20 mouse cellular contexts compared by ENCODE assay signal in genomic region chr6:16898251-16898862, GRCm38 (mm10). TPM values are rescaled to one million over a fixed set of nuclear protein-coding genes. Genes with fewer than 3 reads are reported as not detected.
DNase-seq lines count a peak whose midpoint lies in the region; ATAC-seq and TF ChIP-seq lines count a peak whose summit lies in the region.
"Had no signal": no experiment of that assay in that cellular context is flagged by ENCODE, and none has a peak within 500 bp of the region (broad histone marks: within the 10 kb centered on the region; RNA-seq: fewer than 3 reads in every experiment).

Tfec (minus strand) TSS chr6:16898441.

- ATAC-seq in stomach, embryonic 16.5 days (ENCODE audit: insufficient read depth, low FRiP score): no peak
- ATAC-seq in stomach, postnatal 0 days (ENCODE audit: low FRiP score, low TSS enrichment): no peak
- ATAC-seq in liver, embryonic 16.5 days (ENCODE audit: low read depth): no peak
- no peak for ATAC-seq in kidney, embryonic 14.5 days (ENCODE audit: low FRiP score, low TSS enrichment)

- H3K9me3 ChIP-seq in stomach, embryonic 16.5 days (replicated peaks; ENCODE audit: control insufficient read depth, low read length): no peaks in the 10 kb centered on the region
- no peaks in the 10 kb centered on the region for H3K9me3 ChIP-seq in stomach, postnatal 0 days (ENCODE audit: control insufficient read depth, low read length)
- no peaks in the 10 kb centered on the region for H3K9me3 ChIP-seq in liver, embryonic 16.5 days (replicated peaks; ENCODE audit: control insufficient read depth, low read length)
- no peaks in the 10 kb centered on the region for H3K9me3 ChIP-seq in kidney, embryonic 14.5 days (ENCODE audit: control insufficient read depth, low read length)
- H3K9me3 ChIP-seq: embryonic facial prominence, embryonic 15.5 days; heart, embryonic 12.5 days; hindbrain, embryonic 15.5 days; stomach, embryonic 15.5 days had no signal

- 74% methylated on average over 7 of the region's 7 CpGs for WGBS in stomach, embryonic 16.5 days
- WGBS in stomach, postnatal 0 days: 71% methylated on average over 7 of the region's 7 CpGs
- 32% methylated on average over 7 of the region's 7 CpGs for WGBS in liver, embryonic 16.5 days (ENCODE audit: insufficient replicate concordance)
- WGBS in kidney, embryonic 14.5 days: 82% methylated on average over 7 of the region's 7 CpGs

- H3K9ac ChIP-seq in stomach, embryonic 16.5 days (ENCODE audit: low read length): no peak within 1 kb of the TSS
- no peak within 1 kb of the TSS for H3K9ac ChIP-seq in stomach, postnatal 0 days (ENCODE audit: low read length)
- H3K9ac ChIP-seq in liver, embryonic 16.5 days (ENCODE audit: low read depth, low read length): no peak within 1 kb of the TSS
- H3K9ac ChIP-seq in kidney, embryonic 14.5 days (ENCODE audit: low read depth, low read length): no peak within 1 kb of the TSS
- H3K9ac ChIP-seq: embryonic facial prominence, embryonic 15.5 days; heart, embryonic 12.5 days; hindbrain, embryonic 15.5 days; stomach, embryonic 15.5 days had no signal

- no peak for TF ChIP-seq EP300 in stomach, postnatal 0 days (optimal IDR thresholded peaks at IDR 0.05)

- no peaks in the 10 kb centered on the region for H3K27me3 ChIP-seq in stomach, embryonic 16.5 days (ENCODE audit: control insufficient read depth, insufficient read depth, low read length)
- H3K27me3 ChIP-seq in stomach, postnatal 0 days (ENCODE audit: control insufficient read depth, insufficient read depth, low read length): no peaks in the 10 kb centered on the region
- H3K27me3 ChIP-seq in liver, embryonic 16.5 days (ENCODE audit: control insufficient read depth, insufficient read depth, low read depth, low read length): no peaks in the 10 kb centered on the region
- no peaks in the 10 kb centered on the region for H3K27me3 ChIP-seq in kidney, embryonic 14.5 days (ENCODE audit: control insufficient read depth, insufficient read depth, low read length)
- H3K27me3 ChIP-seq: CH12.LX; embryonic facial prominence, embryonic 15.5 days; heart, embryonic 12.5 days; hindbrain, embryonic 15.5 days; stomach, embryonic 15.5 days had no signal

- no peaks in the 10 kb centered on the region for H3K36me3 ChIP-seq in stomach, embryonic 16.5 days (ENCODE audit: control insufficient read depth, insufficient read depth, low read length)
- no peaks in the 10 kb centered on the region for H3K36me3 ChIP-seq in stomach, postnatal 0 days (ENCODE audit: control insufficient read depth, insufficient read depth, low read length)
- no peaks in the 10 kb centered on the region for H3K36me3 ChIP-seq in liver, embryonic 16.5 days (ENCODE audit: control insufficient read depth, insufficient read depth)
- no peaks in the 10 kb centered on the region for H3K36me3 ChIP-seq in kidney, embryonic 14.5 days (ENCODE audit: control insufficient read depth, insufficient read depth, low read length)
- H3K36me3 ChIP-seq: embryonic facial prominence, embryonic 15.5 days; heart, embryonic 12.5 days; hindbrain, embryonic 15.5 days; stomach, embryonic 15.5 days had no signal

- DNase-seq in gastrocnemius, adult 2 months: no peak
- no peak for DNase-seq in gastrocnemius, postnatal 25 days
- no peak for DNase-seq in stomach, postnatal 0 days (ENCODE audit: low spot score)
- DNase-seq in cerebellum, adult 8-10 months: no peak
- DNase-seq in cerebellum, postnatal 10 days: no peak
- DNase-seq: adrenal gland, adult 2 months; cerebellum, adult 18-20 months; gastrocnemius, postnatal 36 days; kidney, adult 8-10 months; kidney, postnatal 4 days; spleen, adult 18-20 months; thymus, postnatal 14 days had no signal

- no peak within 1 kb of the TSS for H3K27ac ChIP-seq in gastrocnemius, adult 2 months
- H3K27ac ChIP-seq in stomach, embryonic 16.5 days (ENCODE audit: low read length): no peak within 1 kb of the TSS
- no peak within 1 kb of the TSS for H3K27ac ChIP-seq in stomach, postnatal 0 days (replicated peaks)
- no peak within 1 kb of the TSS; the same call in 1 of the 2 replicates for H3K27ac ChIP-seq in liver, embryonic 16.5 days (ENCODE audit: low read length)
- no peak within 1 kb of the TSS for H3K27ac ChIP-seq in kidney, embryonic 14.5 days (ENCODE audit: low read depth, low read length)
- H3K27ac ChIP-seq: embryonic facial prominence, embryonic 15.5 days; hindbrain, embryonic 15.5 days; stomach, embryonic 15.5 days had no signal

- no peak within 1 kb of the TSS for H3K4me2 ChIP-seq in stomach, embryonic 16.5 days (ENCODE audit: low read depth, low read length)
- H3K4me2 ChIP-seq in stomach, postnatal 0 days (replicated peaks; ENCODE audit: low read depth): no peak within 1 kb of the TSS
- H3K4me2 ChIP-seq in liver, embryonic 16.5 days (ENCODE audit: low read depth, low read length): no peak within 1 kb of the TSS
- H3K4me2 ChIP-seq in kidney, embryonic 14.5 days (replicated peaks; ENCODE audit: low read depth, low read length): no peak within 1 kb of the TSS
- H3K4me2 ChIP-seq: embryonic facial prominence, embryonic 15.5 days; heart, embryonic 12.5 days; hindbrain, embryonic 15.5 days; stomach, embryonic 15.5 days had no signal

- TF ChIP-seq CTCF in gastrocnemius, adult 2 months (IDR thresholded peaks at IDR 0.05): no peak
- no peak for TF ChIP-seq CTCF in stomach, postnatal 0 days (IDR thresholded peaks at IDR 0.05; ENCODE audit: low read depth)

- peak within 1 kb of the TSS; percentile 15; the same call in 1 of the 2 replicates for H3K4me3 ChIP-seq in gastrocnemius, adult 2 months
- no peak within 1 kb of the TSS for H3K4me3 ChIP-seq in stomach, embryonic 16.5 days (replicated peaks; ENCODE audit: low read length)
- H3K4me3 ChIP-seq in stomach, postnatal 0 days (ENCODE audit: low read depth, low read length): no peak within 1 kb of the TSS
- H3K4me3 ChIP-seq in liver, embryonic 16.5 days (ENCODE audit: low read depth, low read length): peak within 1 kb of the TSS; percentile 35
- H3K4me3 ChIP-seq in kidney, embryonic 14.5 days (ENCODE audit: low read length): no peak within 1 kb of the TSS
- H3K4me3 ChIP-seq: embryonic facial prominence, embryonic 15.5 days; heart, embryonic 12.5 days; hindbrain, embryonic 15.5 days; stomach, embryonic 15.5 days had no signal

- intact Hi-C loops in gastrocnemius, adult 2 months (cut with DNase I): no loop called here

- no peaks in the 10 kb centered on the region for H3K4me1 ChIP-seq in stomach, embryonic 16.5 days (ENCODE audit: control insufficient read depth, insufficient read depth, low read length)
- H3K4me1 ChIP-seq in stomach, postnatal 0 days (replicated peaks; ENCODE audit: control insufficient read depth, insufficient read depth): no peaks in the 10 kb centered on the region
- no peaks in the 10 kb centered on the region for H3K4me1 ChIP-seq in liver, embryonic 16.5 days (ENCODE audit: control insufficient read depth, low read depth, low read length)
- H3K4me1 ChIP-seq in kidney, embryonic 14.5 days (ENCODE audit: control insufficient read depth, insufficient read depth, low read length): no peaks in the 10 kb centered on the region
- H3K4me1 ChIP-seq: embryonic facial prominence, embryonic 15.5 days; heart, embryonic 12.5 days; hindbrain, embryonic 15.5 days; stomach, embryonic 15.5 days had no signal

RNA-seq across cellular contexts. Expression of gene Tfec, which starts in this region (rescaled TPM):
- total RNA-seq in gastrocnemius, adult 2 months (2021): not detected
- total RNA-seq in gastrocnemius, postnatal 25 days (2021): under 1 TPM in 1 of 2 experiments, not detected in 1; 0.35 TPM
- 6.1 and 10.2 TPM in 2 replicates for polyA plus RNA-seq in stomach, embryonic 16.5 days (2015; fragmentation: Nextera tagmentation; extraction: Ambion mirVana)
- polyA plus RNA-seq in stomach, postnatal 0 days (2015; fragmentation: Nextera tagmentation; extraction: Ambion mirVana): 0.58 and 0.61 TPM in 2 replicates
- 4.5 TPM in 2 replicates for polyA plus RNA-seq in liver, embryonic 16.5 days (2015; fragmentation: Nextera tagmentation; extraction: Ambion mirVana)
- polyA plus RNA-seq in kidney, embryonic 14.5 days (2014; fragmentation: Nextera tagmentation; extraction: Ambion mirVana): 1.9 and 2.0 TPM in 2 replicates
- total RNA-seq: CH12.LX; gastrocnemius, postnatal 36 days had no signal
- polyA plus RNA-seq: adrenal gland, adult 2 months had no signal

Comparison
In these comparisons a context has a peak if more than half of its experiments do, and no peak if none do; other contexts are left out.
1. H3K4me3 ChIP-seq: peak in gastrocnemius, adult 2 months (single experiment) and liver, embryonic 16.5 days (single experiment); none in stomach, embryonic 16.5 days (single experiment), stomach, postnatal 0 days (single experiment) and kidney, embryonic 14.5 days (single experiment).